Mouse (Mus musculus) lung, adult 2 months (tissue): ENCODE measurements around the gene Dst.

Source experiments
- CTCF ChIP-seq: fragments of 200-500 bp; IDR thresholded peaks from 2 replicates; pipeline ENCODE4 v1.5.1; 2011; ENCODE audit warnings: mild to moderate bottlenecking, low read length, control low read depth; ENCODE audit not compliant: insufficient read depth
- POLR2A ChIP-seq: fragments of 200-500 bp; IDR thresholded peaks from 2 replicates; pipeline ENCODE4 v1.6.1; 2011; ENCODE audit warnings: low read depth, mild to moderate bottlenecking, control low read depth, low read length, borderline replicate concordance; ENCODE audit errors: extremely low read depth

- no peak for TF ChIP-seq CTCF
- TF ChIP-seq POLR2A, result no peak
These were observed 274.6 kb downstream of the Dst start for GRCm38 (mm10) chr1:34182406-34183249.
